In the genomic region with DNA sequence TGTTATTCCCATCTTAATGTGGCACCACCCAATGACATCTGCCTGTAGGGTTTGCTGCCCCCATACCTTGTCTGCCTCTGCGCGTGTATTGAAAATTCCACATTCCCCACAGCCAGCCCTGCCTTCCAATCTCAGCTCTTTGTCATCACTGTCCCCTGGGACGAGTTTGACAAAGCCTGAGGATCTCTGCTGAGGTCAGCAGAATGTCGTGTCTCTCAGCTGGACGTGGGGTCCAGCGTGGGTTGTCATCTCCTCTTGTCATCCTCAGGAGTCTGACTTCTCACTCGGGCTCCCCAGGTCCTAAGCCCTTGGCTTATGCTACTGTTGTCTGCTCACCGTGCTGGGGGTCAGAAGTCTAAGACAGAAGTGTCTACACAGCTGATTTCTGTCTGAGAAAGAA, we compare ENCODE assay signal across 18 mouse cellular contexts.
"Had no signal": no experiment of that assay in that cellular context is flagged by ENCODE, and none has a peak within 500 bp of the region (broad histone marks: within the 10 kb centered on the region; RNA-seq: fewer than 3 reads in every experiment).

No protein-coding gene starts in this region.

- H3K9me3 ChIP-seq: midbrain, embryonic 10.5 days; neural tube, embryonic 13.5 days; neural tube, embryonic 15.5 days had no signal

- H3K27me3 ChIP-seq: neural tube, embryonic 13.5 days; neural tube, embryonic 15.5 days had no signal

- H3K9ac ChIP-seq: lung, embryonic 14.5 days; neural tube, embryonic 13.5 days; neural tube, embryonic 15.5 days had no signal

- H3K36me3 ChIP-seq: midbrain, embryonic 10.5 days; neural tube, embryonic 13.5 days; neural tube, embryonic 15.5 days had no signal

- DNase-seq: lung, adult 18-20 months; lung, embryonic 14.5 days; lung, postnatal 10 days; lung, postnatal 4 days; midbrain, embryonic 14.5 days; retina, postnatal 1 day; right cerebral cortex, adult 18-20 months; right cerebral cortex, postnatal 25 days; right cerebral cortex, postnatal 4 days; spleen, adult 18-20 months; thymus, adult 18-20 months; thymus, postnatal 14 days; thymus, postnatal 36 days had no signal

- H3K4me1 ChIP-seq: neural tube, embryonic 13.5 days; neural tube, embryonic 15.5 days had no signal

- H3K4me3 ChIP-seq: midbrain, embryonic 10.5 days; myocyte; neural tube, embryonic 13.5 days; neural tube, embryonic 15.5 days had no signal

- H3K27ac ChIP-seq: midbrain, embryonic 10.5 days; neural tube, embryonic 13.5 days; neural tube, embryonic 15.5 days had no signal

- ATAC-seq: midbrain, embryonic 16.5 days had no signal

- H3K4me2 ChIP-seq: lung, embryonic 14.5 days; neural tube, embryonic 13.5 days; neural tube, embryonic 15.5 days had no signal
